Mouse (Mus musculus) heart, postnatal 36 days (tissue): ENCODE results near the gene Gm10837. TPM values are rescaled to one million over a fixed set of nuclear protein-coding genes. Genes with fewer than 3 reads are reported as not detected.

ENCODE experiments used
- DNase-seq, 2 experiments: peaks; one replicate each; pipeline ENCODE4 v3.0.0; 2021 to 2022
- intact Hi-C: fragments of 180-260 bp; cut with DNase I; formaldehyde crosslinking; loops from one replicate; pipeline ENCODE4 v1.15.1; 2025
- total RNA-seq, 2 experiments: library from RNA; stranded (reverse); gene quantifications; 2 replicates each; pipeline ENCODE4 v1.2.3; 2021

The Gm10837 gene
- total RNA-seq, 2 experiments from 2014 or later, result not detected

DNA sequence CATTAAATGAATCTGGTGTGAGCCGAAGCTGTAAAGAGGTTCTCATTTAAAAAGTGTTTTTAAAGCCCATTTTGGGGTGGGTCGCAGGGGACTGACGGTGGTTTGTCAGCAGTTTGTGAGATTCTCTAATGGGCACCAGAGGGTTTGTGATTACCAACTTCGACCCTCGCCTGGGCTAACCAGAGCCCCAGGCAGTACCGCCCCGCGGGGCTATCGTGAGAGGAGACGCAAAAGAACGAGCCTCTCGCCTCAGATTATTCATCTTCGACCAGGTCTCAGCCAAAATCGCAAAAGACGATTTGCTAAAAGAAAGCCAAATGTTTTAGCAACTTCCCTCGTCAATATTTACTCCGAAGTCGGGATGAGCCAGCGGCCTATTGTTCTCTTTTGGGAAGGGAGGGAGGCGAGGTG, 13.1 kb upstream of the Gm10837 start:
- DNase-seq, result no peak
- intact Hi-C loops, result loop anchor here (10.0 kb wide), 2 partner anchors 412 to 508 kb away; partner anchors contain the start of gene Tmtc4

DNA sequence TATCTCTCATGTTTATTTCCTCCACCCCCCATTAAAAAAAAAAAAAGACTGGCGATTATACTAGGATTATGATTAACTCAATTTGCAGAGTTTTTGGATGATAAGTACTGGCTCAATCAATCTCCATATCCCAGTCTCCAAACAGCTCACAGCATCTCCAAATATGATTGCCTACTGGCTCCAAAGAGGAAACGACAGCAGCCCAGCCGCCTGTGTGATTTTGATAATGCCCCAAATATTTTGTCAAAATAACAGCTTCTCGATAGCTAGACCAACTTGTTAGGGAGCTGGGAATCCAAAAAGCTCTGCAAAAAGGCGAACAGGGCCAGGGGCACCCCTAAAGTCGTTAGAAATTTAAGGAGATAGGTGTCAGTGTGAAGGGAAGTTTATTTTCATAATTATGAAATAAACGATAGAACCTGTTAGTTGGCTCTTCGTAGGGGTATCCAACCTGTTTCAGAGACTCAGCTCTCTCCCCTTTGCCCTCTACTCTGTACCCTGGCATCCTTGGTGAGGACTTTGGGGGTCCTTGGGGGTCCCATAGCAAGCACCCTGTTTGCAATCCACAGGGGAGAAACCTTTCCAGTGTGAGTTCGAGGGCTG, 12.3 kb upstream of the Gm10837 start:
- DNase-seq, result no peak

DNA sequence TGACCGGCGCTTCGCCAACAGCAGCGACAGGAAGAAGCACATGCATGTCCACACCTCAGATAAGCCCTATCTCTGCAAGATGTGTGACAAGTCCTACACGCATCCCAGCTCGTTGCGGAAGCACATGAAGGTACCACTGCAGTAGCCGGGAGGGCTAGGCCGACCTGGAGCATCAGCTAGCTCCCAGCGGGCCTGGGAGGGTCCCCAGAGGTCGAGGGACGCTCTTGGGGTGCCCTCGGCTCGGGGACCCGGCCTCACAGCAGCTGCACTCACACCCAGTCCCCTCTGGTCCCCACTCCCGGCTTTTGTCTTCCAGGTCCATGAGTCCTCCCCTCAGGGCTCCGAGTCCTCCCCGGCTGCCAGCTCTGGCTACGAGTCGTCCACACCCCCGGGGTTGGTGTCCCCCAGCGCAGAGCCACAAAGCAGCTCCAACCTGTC, 11.8 kb upstream of the Gm10837 start:
- intact Hi-C loops, result loop anchor here (10.0 kb wide), 2 partner anchors 414 to 506 kb away; partner anchors contain the start of gene Tmtc4
- DNase-seq, result no peak

More for the DNA sequence above, 12.3 kb upstream of the Gm10837 start:
- intact Hi-C loops, result loop anchor here (10.0 kb wide), 2 partner anchors 413 to 507 kb away; partner anchors contain the start of gene Tmtc4

DNA sequence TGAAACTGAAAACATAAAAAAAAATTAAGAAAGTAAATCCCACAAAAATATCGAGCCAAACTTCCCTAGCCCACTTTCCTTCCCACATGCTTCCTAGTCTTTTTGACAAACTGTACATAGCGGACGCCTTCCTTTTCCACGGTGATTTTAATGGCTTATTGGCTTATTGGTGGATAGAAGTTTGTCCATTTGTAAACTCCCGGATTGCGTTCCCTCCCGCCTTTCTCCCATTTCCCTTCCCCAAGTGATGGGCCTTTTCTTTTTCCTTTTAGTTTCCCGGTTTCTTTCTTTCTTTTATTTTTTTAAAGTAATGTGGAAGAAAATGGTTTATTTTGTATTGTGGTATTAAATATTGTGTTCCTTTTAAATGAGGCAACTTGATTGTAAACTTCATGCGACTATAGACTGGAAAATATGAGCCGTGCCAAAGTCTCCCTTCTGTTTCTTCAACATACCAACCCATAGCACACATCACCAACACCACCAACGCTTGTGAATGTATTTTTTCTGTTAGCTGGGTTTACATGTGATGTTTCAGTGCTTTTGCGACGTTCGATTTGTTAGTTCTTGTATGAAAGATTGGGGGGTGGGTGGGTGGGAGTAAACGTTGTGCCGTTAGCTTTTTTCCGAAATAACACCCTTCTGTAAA, 10.8 kb upstream of the Gm10837 start:
- intact Hi-C loops, result loop anchor here (10.0 kb wide), 2 partner anchors 415 to 505 kb away; partner anchors contain the start of gene Tmtc4
- no peak for DNase-seq

DNA sequence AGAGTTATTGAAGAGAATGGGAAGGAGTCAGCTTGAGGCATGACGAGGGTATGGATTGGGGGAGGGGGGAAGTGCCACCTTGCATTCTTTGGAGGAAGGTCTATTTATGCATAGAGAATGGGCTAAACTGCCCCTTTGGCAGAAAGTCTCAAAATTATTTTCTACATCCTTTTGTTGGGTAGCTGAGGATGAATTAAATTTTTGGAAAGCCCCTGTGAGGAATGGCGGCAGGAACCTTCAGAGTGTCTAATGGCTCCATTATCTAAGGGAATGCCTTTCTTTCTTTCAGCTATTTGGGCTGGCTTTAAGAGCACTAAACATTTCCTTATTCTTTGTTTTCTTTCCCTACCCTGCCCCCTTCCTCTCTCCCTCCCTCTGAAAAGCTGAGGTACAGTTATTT, 10.0 kb upstream of the Gm10837 start:
- DNase-seq, result no peak
- intact Hi-C loops, result no loop called here

DNA sequence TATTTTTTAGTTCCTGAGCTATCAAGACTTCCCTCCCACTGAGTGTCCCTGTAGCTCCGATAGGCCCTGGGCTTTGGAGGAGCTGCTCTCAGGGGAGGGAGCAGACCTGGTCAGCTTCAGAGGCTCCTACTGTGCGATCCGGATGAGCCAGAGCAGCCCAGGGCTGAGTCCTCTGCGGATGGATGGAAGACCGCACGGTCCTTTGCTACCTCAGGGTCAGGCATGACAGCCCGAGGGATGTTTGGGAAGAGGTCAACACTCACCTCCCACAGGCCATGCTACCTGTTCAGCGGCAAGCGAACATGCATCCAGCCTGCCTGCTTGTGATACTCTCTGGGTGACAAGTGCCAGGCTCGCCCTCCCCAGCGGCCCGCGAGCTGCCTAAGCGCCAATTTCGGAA, 9.2 kb upstream of the Gm10837 start:
- intact Hi-C loops, result no loop called here
- no peak for DNase-seq

DNA sequence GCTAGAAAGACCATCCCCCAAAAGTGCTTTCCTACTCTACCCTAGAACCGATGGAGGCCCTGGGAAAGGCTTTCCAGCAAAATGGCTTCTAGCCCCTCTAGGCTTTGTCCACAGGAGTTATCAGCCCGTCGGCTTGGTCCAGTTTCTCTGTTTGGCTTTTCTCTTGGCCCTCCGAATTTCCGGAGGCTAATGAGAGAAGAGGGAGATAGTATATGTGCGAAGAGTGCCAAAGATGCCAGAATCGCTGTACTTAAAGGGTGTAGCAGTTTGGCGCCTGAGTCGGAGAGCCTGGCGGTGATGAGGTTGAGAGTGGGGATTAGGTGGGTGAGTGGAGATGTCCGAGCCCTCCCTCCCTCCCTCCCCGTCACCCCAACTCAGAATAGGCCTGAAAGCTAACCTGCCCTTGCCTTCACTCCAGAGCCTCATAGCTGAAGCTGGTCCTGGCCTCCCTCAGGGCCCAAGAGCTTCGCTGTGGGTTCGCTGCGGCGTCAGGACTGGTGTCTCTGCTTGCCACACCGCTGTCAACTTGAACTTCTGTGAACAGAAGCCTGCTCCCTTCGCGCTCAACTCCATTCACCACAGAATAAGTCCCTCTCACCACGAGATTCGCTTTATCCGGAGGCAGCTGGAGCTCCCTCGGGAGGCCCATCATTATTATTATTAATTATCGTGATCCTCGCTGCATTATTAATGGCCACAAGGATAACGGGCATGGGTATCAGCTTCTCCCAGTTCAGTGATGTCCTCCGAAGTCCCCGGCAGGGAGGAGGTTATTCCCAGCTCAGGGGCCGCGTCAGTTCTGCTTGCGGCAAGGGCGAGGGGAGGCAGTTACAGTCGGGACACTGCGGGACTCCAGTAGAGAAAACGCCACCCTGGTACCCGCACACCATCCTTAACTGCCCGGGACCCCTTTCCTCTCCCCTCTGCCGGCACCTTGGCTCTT, 8.0 kb upstream of the Gm10837 start:
- intact Hi-C loops, result no loop called here
- no peak for DNase-seq

DNA sequence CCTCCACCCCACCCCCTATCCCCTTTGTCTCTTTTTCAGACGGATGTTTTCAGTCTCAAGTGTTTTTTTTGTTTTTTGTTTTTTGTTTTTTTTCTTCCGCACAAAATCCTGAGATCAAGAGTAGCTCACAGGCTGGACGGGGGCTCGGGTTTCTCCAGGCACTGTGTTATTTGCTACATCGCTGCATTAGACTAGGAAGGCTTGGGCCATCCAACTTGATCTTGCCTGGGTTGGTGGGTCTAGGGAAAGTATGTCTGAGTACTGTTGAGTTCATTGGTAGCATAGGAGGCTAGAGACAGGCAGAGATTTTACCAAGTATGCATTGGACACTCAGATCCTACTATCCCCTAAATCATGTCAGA, 7.4 kb upstream of the Gm10837 start:
- intact Hi-C loops, result no loop called here
- no peak for DNase-seq

DNA sequence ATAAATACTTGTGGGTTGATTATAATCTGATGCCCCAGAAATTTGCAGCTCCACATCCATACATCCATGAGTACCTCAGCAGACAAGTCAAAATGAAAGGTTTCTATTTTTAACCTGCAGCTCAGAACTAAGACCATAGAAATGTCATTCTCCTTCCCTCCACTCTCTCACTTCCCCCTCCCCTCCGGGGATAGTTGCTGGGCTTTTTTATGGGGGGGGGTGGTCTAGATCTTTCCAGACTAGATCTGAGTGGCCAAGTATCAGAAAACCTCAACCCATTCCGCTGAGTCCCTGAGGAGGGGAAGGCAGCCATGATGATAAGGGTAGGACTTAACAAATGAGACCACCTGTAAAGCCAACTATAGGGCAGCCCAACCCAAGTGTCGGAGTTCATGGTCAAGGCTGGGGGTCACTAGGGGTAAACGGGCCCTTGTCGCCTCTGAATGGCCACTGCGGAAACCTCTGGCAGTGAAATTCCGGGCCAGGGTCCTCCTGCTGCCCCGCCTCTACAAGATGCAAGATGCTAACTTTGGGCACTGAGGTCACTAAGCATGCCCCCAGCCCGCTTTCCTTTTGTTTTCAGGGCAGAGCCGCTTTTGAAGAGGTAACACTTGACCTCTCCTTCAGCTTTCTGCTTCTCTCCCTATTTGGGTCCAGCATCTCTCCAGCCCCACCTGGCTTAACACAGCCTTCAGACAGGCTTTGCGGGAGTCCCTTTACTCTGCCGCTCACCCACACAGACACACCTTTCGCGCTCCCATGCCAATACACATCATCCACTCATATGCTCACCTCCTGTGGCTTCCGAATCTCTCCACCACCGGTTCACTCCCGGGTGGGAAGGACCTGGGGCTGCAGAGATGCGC, 6.6 kb upstream of the Gm10837 start:
- intact Hi-C loops, result no loop called here
- DNase-seq, result no peak

DNA sequence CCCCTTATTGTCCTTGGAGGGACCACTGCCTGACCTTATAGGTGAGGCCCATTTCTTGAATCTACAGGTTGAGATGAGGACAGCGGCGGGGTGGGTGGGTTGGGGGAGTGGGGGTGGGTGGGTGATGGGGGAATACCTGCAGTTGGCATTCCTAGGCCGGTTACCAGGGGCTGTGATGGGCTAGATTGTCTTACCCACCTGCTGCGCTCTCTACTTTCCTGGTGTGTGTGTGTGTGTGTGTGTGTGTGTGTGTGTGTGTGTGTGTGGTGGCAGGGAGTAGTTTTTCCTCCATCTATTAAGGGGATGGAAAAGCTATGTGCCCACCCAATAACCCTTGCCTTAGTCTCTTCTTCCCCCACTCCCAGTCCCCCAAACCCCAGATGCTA, 5.9 kb upstream of the Gm10837 start:
- DNase-seq, result no peak
- intact Hi-C loops, result no loop called here

DNA sequence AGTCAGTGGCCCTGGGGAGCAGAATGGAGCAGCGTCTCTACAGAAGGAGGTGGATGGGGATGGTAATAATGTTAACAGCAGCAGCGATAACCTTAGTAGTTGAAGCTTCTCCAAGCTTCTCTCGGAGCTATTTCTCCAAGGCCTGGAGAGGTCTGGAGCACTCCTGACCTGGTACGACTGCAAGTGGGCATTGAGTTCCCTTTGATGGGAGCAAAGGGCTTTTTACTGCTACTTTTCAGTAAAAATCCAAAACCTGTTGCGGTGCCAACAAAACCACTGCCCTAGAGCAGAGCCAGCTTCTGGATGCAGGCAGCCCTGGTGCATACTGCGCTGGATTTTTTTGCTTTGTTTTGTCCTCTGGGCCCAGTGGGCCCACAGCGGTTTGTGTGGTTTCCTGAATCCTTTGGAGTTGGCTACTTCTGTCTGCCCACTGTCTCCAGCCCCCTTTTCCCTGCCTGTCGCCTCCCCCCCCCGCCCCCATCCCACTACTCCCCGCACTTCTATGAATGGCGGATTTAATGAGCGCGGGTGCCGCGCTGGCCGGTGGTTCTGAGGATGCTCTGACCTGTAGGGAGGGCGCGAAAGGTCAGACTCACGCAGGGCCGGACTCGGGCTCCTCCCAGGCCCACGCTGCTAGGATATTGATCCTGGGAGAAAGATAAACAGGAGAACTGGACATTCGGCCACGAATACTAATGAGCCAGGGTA, 5.4 kb upstream of the Gm10837 start:
- intact Hi-C loops, result loop anchor here (5.0 kb wide), 1 partner anchor 47 kb away; the partner anchor contains the start of gene Pcca
- no peak for DNase-seq

DNA sequence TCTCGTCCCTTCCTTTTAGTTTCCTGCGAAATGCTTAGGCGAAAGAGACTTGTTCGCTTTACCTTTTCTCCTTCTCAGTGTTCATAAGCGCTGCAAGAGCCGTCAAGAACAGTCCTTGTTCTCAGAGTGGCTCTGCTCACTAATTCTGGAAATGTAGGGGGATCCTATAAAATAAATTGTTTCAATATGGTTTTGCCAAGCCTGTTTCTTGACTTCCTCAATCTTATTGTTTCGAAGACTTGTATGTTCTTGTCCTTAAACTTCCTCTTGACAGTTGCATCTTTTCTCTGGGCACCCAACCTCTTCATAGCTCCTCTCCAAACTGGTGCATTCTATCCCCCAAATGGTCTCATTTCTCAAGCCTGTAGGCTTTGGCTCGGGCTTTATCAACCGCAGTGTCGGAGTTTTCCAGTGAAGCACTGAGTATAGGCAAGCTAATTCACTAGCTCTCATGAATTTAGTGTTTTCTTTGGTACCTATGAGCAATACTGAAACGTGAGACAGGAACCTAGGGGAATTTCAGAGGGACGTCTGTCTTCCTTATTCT, 4.7 kb upstream of the Gm10837 start:
- no peak for DNase-seq
- intact Hi-C loops, result loop anchor here (5.0 kb wide), 1 partner anchor 47 kb away; the partner anchor contains the start of gene Pcca

DNA sequence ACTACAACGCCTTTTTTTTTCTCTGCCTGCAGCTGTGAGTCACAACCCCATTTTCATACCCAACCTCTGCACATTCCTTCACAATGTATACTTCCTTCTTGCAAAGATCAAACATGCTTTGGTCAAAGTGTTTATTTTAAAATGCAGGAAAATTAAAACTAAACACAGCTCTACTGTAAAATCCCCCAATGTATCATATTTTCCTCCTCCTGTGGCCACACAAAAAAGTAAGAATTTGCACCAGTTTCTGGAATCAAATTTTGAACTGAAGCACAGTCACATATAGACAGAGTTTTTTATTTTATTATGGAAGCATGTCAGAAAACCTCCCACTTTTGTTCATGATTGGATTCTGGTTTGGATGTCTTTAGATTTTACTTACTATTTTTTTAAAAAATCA, 3.8 kb upstream of the Gm10837 start:
- no peak for DNase-seq
- intact Hi-C loops, result loop anchor here (5.0 kb wide), 1 partner anchor 46 kb away; the partner anchor contains the start of gene Pcca

DNA sequence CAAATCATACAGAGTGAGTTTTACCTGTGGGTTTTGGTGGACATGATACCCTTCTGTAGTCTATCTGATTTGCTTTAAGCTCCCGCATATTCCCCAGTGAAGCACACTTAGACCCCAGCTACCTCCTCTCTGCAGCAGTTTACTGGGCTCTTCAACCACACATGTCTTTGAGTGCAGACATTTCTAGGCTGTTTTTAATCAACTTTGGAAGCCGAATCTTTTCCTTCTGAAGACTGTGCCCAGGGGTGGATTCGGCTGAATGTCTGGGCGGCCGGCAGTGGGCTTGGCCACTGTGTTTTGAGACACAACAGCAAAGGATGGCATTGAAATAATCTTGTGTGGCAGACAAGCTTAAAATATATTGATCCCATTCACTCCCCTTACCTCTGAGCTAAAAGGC, 3.0 kb upstream of the Gm10837 start:
- DNase-seq, result peak in 1 of 2 experiments; percentile 10
- intact Hi-C loops, result loop anchor here (5.0 kb wide), 1 partner anchor 45 kb away; the partner anchor contains the start of gene Pcca

DNA sequence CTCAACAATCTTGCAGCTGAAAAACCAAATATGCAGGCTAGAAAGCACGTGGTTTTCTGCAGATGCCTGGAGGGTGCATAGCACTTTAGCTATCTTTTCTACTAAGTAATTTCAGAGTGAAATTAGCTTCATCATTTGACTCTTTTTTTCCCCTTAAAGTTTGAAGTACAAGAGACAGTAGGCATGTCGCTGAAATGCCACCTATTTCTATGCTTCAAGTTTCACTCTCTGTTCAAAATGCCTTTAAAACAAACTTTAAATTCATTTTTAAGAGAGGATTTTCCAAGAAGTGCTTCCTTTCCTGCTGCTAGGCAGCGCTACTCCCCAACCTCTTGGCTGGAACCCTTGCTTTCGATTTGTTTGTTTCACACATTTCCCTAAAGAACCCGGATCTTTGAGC, 1.3 kb upstream of the Gm10837 start:
- intact Hi-C loops, result loop anchor here (2.0 to 5.0 kb wide), 2 partner anchors 14 to 43 kb away; partner anchors contain the start of genes Pcca and Zic2
- DNase-seq, result peak in 1 of 2 experiments; percentile 40

DNA sequence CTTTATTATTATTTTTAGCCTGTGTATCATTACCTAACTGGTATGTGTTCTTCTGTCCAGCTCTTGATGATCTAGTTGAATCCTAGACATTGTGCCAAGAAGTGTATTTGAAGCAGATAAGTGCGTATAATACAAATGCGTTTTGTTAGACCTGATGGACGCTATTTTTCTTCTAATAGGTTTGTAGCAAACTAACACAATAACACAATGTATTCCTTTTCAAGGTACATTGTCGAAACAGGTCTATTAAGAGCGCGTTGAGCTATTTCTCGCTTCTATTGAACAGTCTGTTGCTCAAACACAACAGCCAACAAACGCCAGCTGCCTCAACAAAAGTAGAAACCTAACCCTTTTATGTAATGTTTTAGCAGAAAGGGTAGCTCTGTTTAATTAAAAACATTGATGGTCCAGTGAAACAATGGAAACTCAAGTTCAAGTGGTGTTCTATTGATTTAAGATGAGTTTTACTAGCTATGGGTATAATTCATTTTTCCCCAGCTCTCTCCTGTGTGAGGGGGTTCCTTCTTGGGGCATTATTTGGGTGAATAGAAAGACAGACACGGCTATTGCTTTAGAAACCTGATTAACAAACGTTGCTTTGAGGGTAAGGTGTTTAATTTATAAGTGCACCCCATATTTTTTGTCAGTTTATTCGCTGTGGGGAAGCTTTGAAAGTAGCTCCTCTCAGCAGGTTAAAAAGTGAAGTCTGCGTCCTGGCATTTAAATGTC, 536 bp upstream of the Gm10837 start:
- peak in 1 of 2 experiments; percentile 7 for DNase-seq
- intact Hi-C loops, result loop anchor here (2.0 to 5.0 kb wide), 3 partner anchors 15 to 387 kb away; partner anchors contain the start of genes Pcca and Zic2

DNA sequence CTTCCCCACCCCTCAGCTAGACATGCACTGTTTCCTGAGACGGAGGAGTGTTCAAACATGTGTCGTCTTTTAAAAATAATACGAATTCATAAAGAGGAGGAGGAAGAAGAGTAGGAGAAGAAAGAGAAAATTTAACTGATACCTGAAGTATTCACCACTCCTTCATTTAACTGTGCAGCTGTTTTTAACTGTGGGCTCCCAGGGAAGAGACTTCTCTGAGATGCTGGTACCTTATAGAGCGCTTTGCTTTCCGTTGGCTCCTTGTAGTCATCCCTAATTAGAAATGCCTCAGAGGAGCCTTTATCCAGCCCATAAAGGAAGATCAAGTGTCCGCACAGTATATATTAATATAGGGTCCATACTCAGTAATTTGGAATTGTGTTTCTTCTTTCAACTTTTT, 1.1 kb downstream of the Gm10837 start:
- intact Hi-C loops, result loop anchor here (5.0 kb wide), 1 partner anchor 386 kb away; no protein-coding TSS in a partner anchor
- no peak for DNase-seq

DNA sequence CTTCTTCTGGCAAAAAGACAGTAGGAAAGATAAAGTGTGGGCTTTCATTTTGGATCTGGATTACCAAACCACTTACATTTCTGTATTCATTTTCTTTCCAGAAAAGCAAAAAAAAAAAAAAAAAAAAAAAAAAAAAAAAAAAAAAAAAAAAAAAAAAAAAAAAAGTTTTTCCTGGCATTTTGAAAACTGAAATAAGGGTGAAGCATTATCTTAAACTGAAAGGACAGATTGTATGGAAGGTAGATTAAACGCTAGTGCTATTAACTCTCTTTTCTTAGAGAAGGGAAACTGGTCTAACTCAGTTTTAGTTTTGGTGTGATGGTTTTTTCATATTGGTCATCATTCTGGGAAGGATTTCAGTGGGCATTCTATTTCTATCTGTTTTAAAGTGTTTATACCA, 1.6 kb downstream of the Gm10837 start:
- no peak for DNase-seq
- intact Hi-C loops, result loop anchor here (5.0 kb wide), 1 partner anchor 385 kb away; no protein-coding TSS in a partner anchor
